Mouse (Mus musculus): Measurements from ENCODE around the gene Styx. TPM values are rescaled to one million over a fixed set of nuclear protein-coding genes. Genes with fewer than 3 reads are reported as not detected.

The Styx gene
- 9.6 TPM for polyA plus RNA-seq (2017; shearing (Covaris generic))

DNA sequence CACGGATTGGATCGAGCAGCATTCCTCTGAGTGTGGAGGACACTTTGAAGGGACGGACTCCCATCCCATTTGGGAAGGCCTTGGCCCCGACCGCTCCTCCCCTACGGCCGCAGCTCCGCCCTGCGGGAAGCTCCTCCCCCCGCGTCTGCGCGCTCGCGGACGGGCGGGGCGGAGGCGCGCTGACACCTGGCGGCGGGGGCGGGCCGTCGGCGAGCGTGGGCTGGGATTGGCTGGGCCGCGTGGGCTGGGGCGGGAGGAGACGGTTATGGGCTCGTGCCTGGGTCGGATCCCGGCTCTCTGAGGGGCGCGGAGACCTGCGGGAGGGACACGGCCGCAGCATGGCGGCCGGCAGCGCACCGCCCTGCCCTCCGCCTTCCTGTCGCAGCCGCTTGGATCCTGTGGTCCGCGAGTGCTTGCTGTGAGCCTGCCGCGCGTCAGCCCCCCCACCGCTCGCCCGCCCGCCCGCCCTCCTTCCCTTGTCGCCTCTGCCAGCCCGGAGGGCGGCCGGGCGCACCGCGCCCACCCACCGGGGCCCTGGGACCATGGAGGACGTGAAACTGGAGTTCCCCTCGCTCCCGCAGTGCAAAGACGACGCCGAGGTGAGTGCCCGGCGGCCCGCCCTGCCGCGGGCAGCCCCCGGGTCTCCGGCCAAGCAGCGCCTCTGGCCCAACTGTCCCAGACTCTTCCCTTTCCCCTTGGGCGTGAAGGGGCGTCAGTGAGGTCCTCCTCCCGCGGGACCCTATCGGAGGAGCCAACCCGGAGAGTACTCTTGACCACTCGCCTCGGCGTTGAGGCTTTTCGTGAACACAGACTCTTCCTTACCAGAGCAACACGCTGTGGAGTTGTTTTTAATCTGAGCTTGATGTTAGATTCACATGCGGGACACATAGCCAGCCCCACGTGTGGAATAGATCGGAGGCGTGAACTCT is at the start of gene Styx:
TSS of gene Styx (plus strand) at position 163 of the 929 bp plus-strand sequence.

GRCm38 (mm10) chr14:45318426-45319236 is 32.3 kb upstream of the Styx start, which contains the start of gene Ero1l:
Gene Ero1l (minus strand): TSS chr14:45318771.

GRCm38 (mm10) chr14:45329589-45330181 is 21.2 kb upstream of the Styx start, which contains the start of gene Psmc6:
Gene Psmc6 (plus strand): TSS chr14:45329788.

DNA sequence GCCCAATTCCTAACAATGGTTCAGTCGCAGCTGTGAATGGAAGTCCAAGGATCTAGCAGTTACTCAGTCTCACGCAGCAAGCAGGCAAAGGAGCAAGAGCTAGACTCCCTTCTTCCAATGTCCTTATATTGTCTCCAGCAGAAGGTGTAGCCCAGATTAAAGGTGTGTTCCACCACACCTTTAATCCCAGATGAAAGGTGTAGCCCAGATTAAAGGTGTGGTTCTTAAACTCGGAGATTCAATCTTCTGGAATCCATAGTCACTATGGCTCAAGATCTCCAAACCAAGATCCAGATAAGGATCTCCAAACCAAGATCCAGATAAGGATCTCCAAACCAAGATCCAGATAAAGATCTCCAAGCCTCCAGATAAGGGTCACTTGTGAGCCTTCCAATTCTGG is 53.9 kb downstream of the Styx start, which contains the start of gene Gnpnat1:
TSS of gene Gnpnat1 (minus strand) at position 101 of the 400 bp plus-strand sequence.

Other genes with a start within 250 kb of the Styx start
- 2.3 TPM for gene Gpr137c, start 131.4 kb upstream of the Styx start, polyA plus RNA-seq (2017; shearing (Covaris generic))
- 14.0 TPM for gene Txndc16, start 130.8 kb upstream of the Styx start, polyA plus RNA-seq (2017; shearing (Covaris generic))
- gene Ero1l, start 32.3 kb upstream of the Styx start, polyA plus RNA-seq (2017; shearing (Covaris generic)) = 61.7 TPM
- gene Psmc6, start 21.3 kb upstream of the Styx start, polyA plus RNA-seq (2017; shearing (Covaris generic)) = 117 TPM
- 41.2 TPM for gene Gnpnat1, start 53.8 kb downstream of the Styx start, polyA plus RNA-seq (2017; shearing (Covaris generic))
- gene Fermt2, start 179.0 kb downstream of the Styx start, polyA plus RNA-seq (2017; shearing (Covaris generic)) = not detected